Mouse (Mus musculus) cerebellum, adult 18-20 months (tissue): ENCODE measurements around the gene Olfr1037.
"Not testable (repeated sequence)": the region's sequence is repeated elsewhere in the genome, so short reads cannot be mapped to it uniquely, and the experiment has no call there.

Experiments used
- DNase-seq, 2 experiments: peaks; one replicate each; pipeline ENCODE4 v3.0.0; 2021

Gene Olfr1037

DNA sequence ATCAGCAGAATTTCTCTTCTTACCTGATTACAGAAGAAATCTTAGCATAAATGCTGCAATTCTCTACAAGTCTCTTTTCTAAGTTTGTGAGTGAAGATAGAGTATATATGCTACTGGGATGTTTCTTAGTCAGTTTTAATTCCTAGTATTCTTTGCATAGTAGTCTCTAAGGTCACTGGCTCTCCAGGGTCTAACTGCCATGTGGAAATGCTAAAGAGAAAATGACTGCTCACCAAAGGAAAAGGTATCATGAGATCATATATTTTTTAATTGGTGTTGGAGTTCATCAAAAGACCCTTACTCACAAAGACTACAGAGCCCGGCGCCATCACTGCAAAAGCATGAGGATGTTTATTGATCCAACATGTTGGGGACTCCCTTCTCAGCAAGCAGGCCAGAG lies at the start of gene Olfr1037:
Gene Olfr1037, minus strand, starts transcription at position 101 of the 400 bp plus-strand sequence.
- no peak for DNase-seq

DNA sequence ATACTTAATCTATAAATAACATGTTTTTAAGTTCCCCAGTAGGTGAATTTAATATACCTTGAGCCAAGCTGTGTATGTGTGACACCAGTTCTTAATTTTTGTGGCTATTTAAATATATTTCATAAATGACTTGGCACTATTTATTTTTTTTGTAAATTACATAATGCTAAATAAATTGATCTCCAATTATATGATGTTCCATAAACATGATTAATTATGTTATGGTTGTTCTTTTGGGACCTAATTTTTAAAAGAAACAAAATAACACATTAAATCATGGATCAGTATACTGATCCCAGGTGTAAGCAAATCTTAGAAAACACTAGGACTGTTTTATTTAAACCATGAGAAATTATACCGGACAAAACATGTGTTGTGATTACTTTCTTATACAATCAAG lies 48.6 kb upstream of the Olfr1037 start, which contains the start of gene Olfr1039:
Gene Olfr1039, minus strand, starts transcription at position 101 of the 400 bp plus-strand sequence.
- DNase-seq = no peak

DNA sequence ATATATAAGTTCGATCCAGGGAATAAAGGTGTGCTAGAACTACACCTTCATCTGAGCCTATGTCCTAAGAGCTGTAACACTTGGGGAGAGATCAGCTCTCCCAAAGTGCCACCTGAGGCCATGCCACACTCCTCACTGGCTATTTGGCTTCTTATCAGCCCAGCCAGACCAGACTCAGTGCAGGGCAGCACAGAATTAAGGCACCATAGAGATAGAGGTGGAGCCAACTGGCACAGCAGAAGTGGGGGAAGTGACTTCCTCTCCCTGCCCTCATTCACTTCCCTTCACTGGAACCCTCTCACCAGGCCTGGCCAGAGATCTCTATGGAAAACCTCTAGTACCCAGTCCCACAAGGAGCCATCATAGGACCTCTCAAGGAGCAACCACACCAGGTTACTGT lies 6.7 kb downstream of the Olfr1037 start:
- not testable (repeated sequence) for DNase-seq

DNA sequence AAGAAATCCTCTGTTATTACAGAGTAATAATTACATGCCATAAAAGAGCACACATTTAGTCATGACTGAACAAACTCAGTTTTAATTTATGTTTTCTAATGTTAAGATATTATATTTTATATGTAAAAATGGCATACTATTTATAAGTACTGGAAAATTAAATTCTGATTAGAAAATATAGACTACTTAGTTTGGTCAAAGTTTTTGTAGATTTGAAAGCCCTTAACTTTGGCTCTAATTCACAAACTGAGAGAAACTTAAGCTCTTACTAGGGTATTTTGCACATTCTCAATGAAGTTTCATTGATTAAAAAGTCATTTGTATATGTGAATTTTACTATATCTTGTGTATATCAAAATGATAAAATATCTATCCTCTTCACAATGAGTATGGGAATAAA lies 13.5 kb downstream of the Olfr1037 start, which contains the start of gene Olfr1036:
Gene Olfr1036, plus strand, starts transcription at position 301 of the 400 bp plus-strand sequence.
- not testable (repeated sequence) for DNase-seq

DNA sequence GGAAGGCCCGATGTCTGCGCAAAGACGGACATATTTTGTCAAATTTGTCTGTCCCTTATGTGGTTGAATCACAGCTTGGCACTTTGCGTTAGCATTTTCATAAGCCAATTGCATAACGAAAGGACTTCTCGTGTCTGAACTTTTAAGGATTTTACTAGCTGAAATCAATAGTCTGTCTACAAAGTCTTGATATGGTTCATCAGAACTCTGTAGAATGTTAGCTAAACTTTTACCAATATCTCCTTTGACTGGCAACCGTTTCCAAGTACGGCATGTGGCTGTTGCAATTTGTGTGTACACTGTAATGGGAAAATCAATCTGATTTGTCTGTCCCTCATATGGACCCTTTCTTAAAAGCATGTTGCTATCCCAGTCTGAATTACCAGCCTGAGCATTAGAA lies 17.0 kb downstream of the Olfr1037 start:
- no peak for DNase-seq

DNA sequence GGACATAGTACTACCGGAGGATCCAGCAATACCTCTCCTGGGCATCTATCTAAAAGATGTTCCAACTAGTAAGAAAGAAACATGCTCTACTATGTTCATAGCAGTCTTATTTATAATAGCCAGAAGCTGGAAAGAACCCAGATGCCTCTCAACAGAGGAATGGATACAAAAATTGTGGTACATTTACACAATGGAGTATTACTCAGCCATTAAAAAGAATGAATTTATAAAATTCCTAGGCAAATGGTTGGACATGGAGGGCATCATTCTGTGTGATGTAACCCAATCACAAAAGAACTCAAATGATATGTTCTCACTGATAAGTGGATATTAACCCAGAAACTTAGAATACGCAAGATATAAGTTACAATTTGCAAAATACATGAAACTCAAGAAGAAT lies 23.4 kb downstream of the Olfr1037 start:
- not testable (repeated sequence) for DNase-seq

DNA sequence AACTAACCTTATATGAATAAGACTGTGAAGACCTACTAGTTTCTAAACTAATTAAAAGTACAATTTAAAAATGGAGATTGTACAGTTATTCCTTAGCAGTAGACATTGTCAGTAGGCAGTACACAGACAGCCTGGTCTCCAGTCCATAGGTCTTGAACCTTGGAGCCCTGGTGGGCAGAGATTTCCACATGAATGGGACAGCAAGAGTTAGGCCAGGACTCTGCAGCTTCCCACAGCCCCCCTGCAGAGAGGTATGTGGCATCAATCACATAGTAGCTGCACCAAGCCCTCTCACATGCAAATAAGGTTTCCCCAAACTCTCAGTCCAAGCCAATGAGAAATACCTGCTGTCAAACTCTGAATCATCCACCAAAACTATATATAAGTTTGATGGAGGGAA lies 36.4 kb downstream of the Olfr1037 start:
- DNase-seq = not testable (repeated sequence)

DNA sequence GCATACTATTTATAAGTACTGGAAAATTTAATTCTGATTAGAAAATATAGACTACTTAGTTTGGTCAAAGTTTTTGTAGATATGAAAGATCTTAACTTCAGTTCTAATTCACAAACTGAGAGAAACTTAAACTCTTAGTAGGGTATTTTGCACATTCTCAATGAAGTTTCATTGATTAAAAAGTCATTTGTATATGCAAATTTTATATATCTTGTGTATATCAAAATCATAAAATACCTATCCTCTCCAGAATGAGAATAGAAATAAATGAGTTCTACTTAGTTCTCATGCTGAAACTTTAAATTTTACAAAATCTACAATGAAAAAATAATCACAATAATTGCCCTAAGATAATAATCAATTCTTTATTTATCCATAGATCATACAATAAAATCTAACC lies 41.6 kb downstream of the Olfr1037 start, which contains the start of gene Olfr1034:
Gene Olfr1034, plus strand, starts transcription at position 301 of the 400 bp plus-strand sequence.
- DNase-seq = no peak
